Mouse (Mus musculus) adrenal gland, adult 18-20 months (tissue): ENCODE measurements around the gene G6pdx. TPM values are rescaled to one million over a fixed set of nuclear protein-coding genes. Genes with fewer than 3 reads are reported as not detected.

ENCODE experiments used
- total RNA-seq, 2 experiments: library from RNA; stranded (reverse); gene quantifications; 1 replicate in 1 of 2; 2 replicates in 1 of 2; pipeline ENCODE4 v1.2.3; 2021

Gene G6pdx
- total RNA-seq, 2 experiments from 2014 or later = 195 to 261 TPM

Other genes starting within 250 kb of the G6pdx start
- gene Flna, start 179.4 kb downstream of the G6pdx start, total RNA-seq = 100 to 1,000 TPM; 113 to 170 TPM
- gene Emd, start 174.5 kb downstream of the G6pdx start, total RNA-seq = 100 to 1,000 TPM in 1 of 2 experiments, 10 to 100 TPM in 1; 93.6 to 165 TPM
- gene Rpl10, start 158.4 kb downstream of the G6pdx start, total RNA-seq = 100 to 1,000 TPM; 395 to 419 TPM
- 10 to 100 TPM; 64.6 to 81.8 TPM for gene Taz, start 147.3 kb downstream of the G6pdx start, total RNA-seq
- 10 to 100 TPM; 14.7 to 17.1 TPM for gene Dnase1l1, start 146.9 kb downstream of the G6pdx start, total RNA-seq
- 100 to 1,000 TPM; 206 to 258 TPM for gene Atp6ap1, start 132.1 kb downstream of the G6pdx start, total RNA-seq
- gene Gdi1, start 124.2 kb downstream of the G6pdx start, total RNA-seq = 100 to 1,000 TPM; 245 to 250 TPM
- 10 to 100 TPM; 63.3 to 65.8 TPM for gene Fam50a, start 116.2 kb downstream of the G6pdx start, total RNA-seq
- 10 to 100 TPM in 1 of 2 experiments, 1 to 10 TPM in 1; 8.1 to 15.4 TPM for gene Plxna3, start 100.1 kb downstream of the G6pdx start, total RNA-seq
- gene Lage3, start 75.6 kb downstream of the G6pdx start, total RNA-seq = 10 to 100 TPM; 43.2 to 53.2 TPM
- gene Ubl4a, start 56.0 kb downstream of the G6pdx start, total RNA-seq = 10 to 100 TPM; 61.4 to 63.9 TPM
- gene Slc10a3, start 55.8 kb downstream of the G6pdx start, total RNA-seq = 10 to 100 TPM; 19.0 to 20.5 TPM
- gene Fam3a, start 35.9 kb downstream of the G6pdx start, total RNA-seq = 10 to 100 TPM; 26.7 to 27.1 TPM
- 10 to 100 TPM; 56.8 to 63.6 TPM for gene Ikbkg, start 35.9 kb downstream of the G6pdx start, total RNA-seq
- not detected for gene Gm6880, start 52.2 kb upstream of the G6pdx start, total RNA-seq
- not detected for gene Olfr1326-ps1, start 145.7 kb upstream of the G6pdx start, total RNA-seq
- not detected for gene Olfr1325, start 163.5 kb upstream of the G6pdx start, total RNA-seq
- gene Gm5640, start 216.4 kb upstream of the G6pdx start, total RNA-seq = not detected